Mouse (Mus musculus) brain, embryonic 14.5 days (tissue): ENCODE measurements at regions not wholly inside any gene's neighbourhood (a gene's known extent, or its start where the extent isn't known, plus 50 kb on each side); places are given as distances from the start of the nearest gene placed in this dataset.

ENCODE experiments used
- DNase-seq: peaks from one replicate; pipeline ENCODE4 v3.0.0-alpha.2; 2011; ENCODE audit warnings: low read depth
- CTCF ChIP-seq: fragments of 200-500 bp; IDR thresholded peaks from 2 replicates; pipeline ENCODE4 v1.5.1; 2012; ENCODE audit warnings: inconsistent platforms, mild to moderate bottlenecking, moderate library complexity, borderline replicate concordance; ENCODE audit not compliant: insufficient read depth, insufficient read length; ENCODE audit errors: extremely low read depth
- POLR2A ChIP-seq: fragments of 200-500 bp; IDR thresholded peaks from 2 replicates; pipeline ENCODE4 v1.6.1; 2012; ENCODE audit warnings: mild to moderate bottlenecking, inconsistent platforms, borderline replicate concordance; ENCODE audit not compliant: poor library complexity, insufficient read depth, insufficient read length, severe bottlenecking; ENCODE audit errors: extremely low read depth

- no peak for DNase-seq
- TF ChIP-seq POLR2A (no peak), CTCF (no peak)
Measured at GRCm38 (mm10) chr1:130309746-130310145, 113.1 kb downstream of the Cd55b start.

- TF ChIP-seq POLR2A, result no peak
- peak; percentile 84 for DNase-seq
Measured at GRCm38 (mm10) chr1:130301828-130302386, 120.9 kb downstream of the Cd55b start.

GRCm38 (mm10) chr1:130300065-130300815 is 122.6 kb downstream of the Cd55b start:
- TF ChIP-seq POLR2A (no peak), CTCF (no peak)

GRCm38 (mm10) chr1:130299641-130300040 is 123.2 kb downstream of the Cd55b start:
- DNase-seq, result no peak
- TF ChIP-seq POLR2A, result no peak
- TF ChIP-seq CTCF, result no peak

More at GRCm38 (mm10) chr1:130300065-130300815, 122.6 kb downstream of the Cd55b start:
- DNase-seq, result peak; percentile 92

GRCm38 (mm10) chr1:130299069-130299468 is 123.7 kb downstream of the Cd55b start:
- no peak for DNase-seq
- no peak for TF ChIP-seq POLR2A
- no peak for TF ChIP-seq CTCF

- no peak for DNase-seq
- no peak for TF ChIP-seq POLR2A
- no peak for TF ChIP-seq CTCF
Measured at GRCm38 (mm10) chr1:130298636-130299035, 124.2 kb downstream of the Cd55b start.

GRCm38 (mm10) chr1:130297471-130297870 is 125.3 kb downstream of the Cd55b start:
- TF ChIP-seq POLR2A (no peak), CTCF (no peak)
- peak; percentile 73 for DNase-seq

- TF ChIP-seq POLR2A (no peak), CTCF (no peak)
- DNase-seq, result no peak
Measured at GRCm38 (mm10) chr1:130285882-130286281, 136.9 kb downstream of the Cd55b start.

GRCm38 (mm10) chr1:130282153-130282552 is 140.7 kb downstream of the Cd55b start:
- no peak for DNase-seq
- TF ChIP-seq CTCF (no peak), POLR2A (no peak)

- DNase-seq, result no peak
- TF ChIP-seq POLR2A, result no peak
- no peak for TF ChIP-seq CTCF
Measured at GRCm38 (mm10) chr1:130279180-130279579, 143.6 kb downstream of the Cd55b start.

- TF ChIP-seq CTCF (no peak), POLR2A (no peak)
- DNase-seq, result peak; percentile 57
Measured at GRCm38 (mm10) chr1:130278000-130278536, 144.7 kb downstream of the Cd55b start.

GRCm38 (mm10) chr1:130276885-130277284 is 145.9 kb downstream of the Cd55b start:
- TF ChIP-seq POLR2A (no peak), CTCF (no peak)
- no peak for DNase-seq

- no peak for DNase-seq
- TF ChIP-seq POLR2A, result no peak
- no peak for TF ChIP-seq CTCF
Measured at GRCm38 (mm10) chr1:130276005-130276404, 146.8 kb downstream of the Cd55b start.

- TF ChIP-seq CTCF (peak; percentile 36; the same call in 1 of the 2 replicates), POLR2A (no peak)
- peak; percentile 59 for DNase-seq
Measured at GRCm38 (mm10) chr1:130274470-130274869, 148.3 kb downstream of the Cd55b start.

GRCm38 (mm10) chr1:130270457-130270856 is 152.4 kb downstream of the Cd55b start:
- no peak for TF ChIP-seq POLR2A
- no peak for TF ChIP-seq CTCF

More at GRCm38 (mm10) chr1:130270457-130270856, 152.4 kb downstream of the Cd55b start:
- no peak for DNase-seq
